Mouse (Mus musculus): ENCODE results near the gene Rgs3.

Gene Rgs3

GRCm38 (mm10) chr4:62551966-62552365, 7.7 kb upstream of the Rgs3 start:
- 84% methylated on average over 7 of the region's 7 CpGs for WGBS

- 11% methylated on average over 3 of the region's 3 CpGs for WGBS
Measured at GRCm38 (mm10) chr4:62557436-62557835, 2.2 kb upstream of the Rgs3 start.

- WGBS: 24% methylated on average over 4 of the region's 4 CpGs
Measured at GRCm38 (mm10) chr4:62560963-62561629, 1.4 kb downstream of the Rgs3 start.

GRCm38 (mm10) chr4:62561630-62562001, 2.0 kb downstream of the Rgs3 start:
- 36% methylated on average over 3 of the region's 3 CpGs for WGBS

GRCm38 (mm10) chr4:62562006-62562405, 2.4 kb downstream of the Rgs3 start:
- 75% methylated on average over 4 of the region's 4 CpGs for WGBS

- 91% methylated on average over 4 of the region's 4 CpGs for WGBS
Measured at GRCm38 (mm10) chr4:62566530-62566929, 6.9 kb downstream of the Rgs3 start.

- 90% methylated on average over 6 of the region's 6 CpGs for WGBS
Measured at GRCm38 (mm10) chr4:62567696-62568095, 8.0 kb downstream of the Rgs3 start.

GRCm38 (mm10) chr4:62568359-62568758, 8.7 kb downstream of the Rgs3 start:
- 87% methylated on average over 1 of the region's 1 CpGs for WGBS

GRCm38 (mm10) chr4:62569603-62570002, 10.0 kb downstream of the Rgs3 start:
- WGBS: 96% methylated on average over 5 of the region's 5 CpGs

GRCm38 (mm10) chr4:62570029-62570428, 10.4 kb downstream of the Rgs3 start:
- WGBS: 68% methylated on average over 5 of the region's 5 CpGs

GRCm38 (mm10) chr4:62582365-62583264, 23.0 kb downstream of the Rgs3 start:
- 18% methylated on average over 18 of the region's 18 CpGs for WGBS

GRCm38 (mm10) chr4:62583265-62584092, 23.8 kb downstream of the Rgs3 start:
- 9% methylated on average over 42 of the region's 42 CpGs for WGBS

- WGBS: 95% methylated on average over 8 of the region's 8 CpGs
Measured at GRCm38 (mm10) chr4:62587067-62587466, 27.4 kb downstream of the Rgs3 start.

GRCm38 (mm10) chr4:62590878-62591277, 31.2 kb downstream of the Rgs3 start:
- 92% methylated on average over 1 of the region's 1 CpGs for WGBS

- WGBS: 46% methylated on average over 11 of the region's 11 CpGs
Measured at GRCm38 (mm10) chr4:62591326-62591725, 31.7 kb downstream of the Rgs3 start.

- WGBS: 93% methylated on average over 24 of the region's 24 CpGs
Measured at GRCm38 (mm10) chr4:62593546-62594240, 34.0 kb downstream of the Rgs3 start.

- 81% methylated on average over 5 of the region's 5 CpGs for WGBS
Measured at GRCm38 (mm10) chr4:62594442-62594841, 34.8 kb downstream of the Rgs3 start.

- 54% methylated on average over 5 of the region's 5 CpGs for WGBS
Measured at GRCm38 (mm10) chr4:62596051-62596450, 36.4 kb downstream of the Rgs3 start.

GRCm38 (mm10) chr4:62600549-62600948, 40.9 kb downstream of the Rgs3 start:
- 98% methylated on average over 1 of the region's 1 CpGs for WGBS

GRCm38 (mm10) chr4:62603607-62604006, 44.0 kb downstream of the Rgs3 start:
- 79% methylated on average over 4 of the region's 4 CpGs for WGBS

- 72% methylated on average over 4 of the region's 4 CpGs for WGBS
Measured at GRCm38 (mm10) chr4:62604094-62604493, 44.4 kb downstream of the Rgs3 start.
